Mouse (Mus musculus) lung, embryonic 15.5 days (tissue): ENCODE results near the gene Hdac9. TPM values are rescaled to one million over a fixed set of nuclear protein-coding genes. Genes with fewer than 3 reads are reported as not detected.
A peak's percentile ranks its signal among the peaks of the same experiment; 100 is the strongest.

ENCODE experiments used
- ATAC-seq: fragments of 200-750 bp; cut with Nextera tagmentation; 2 replicates; pipeline ENCODE4 v1.8.0; 2017; ENCODE audit warnings: moderate number of reproducible peaks, borderline replicate concordance; ENCODE audit not compliant: low FRiP score, low TSS enrichment; ENCODE audit errors: extremely low read depth
- H3K27ac ChIP-seq: fragments of 300-500 bp; sonication (generic); 2 replicates; pipeline ENCODE4 v1.5.1; 2015; ENCODE audit warnings: moderate library complexity, mild to moderate bottlenecking, inconsistent platforms
- H3K27me3 ChIP-seq: fragments of 300-500 bp; sonication (generic); 2 replicates; pipeline ENCODE4 v1.6.1; 2015; ENCODE audit warnings: inconsistent platforms
- H3K36me3 ChIP-seq: fragments of 300-500 bp; sonication (generic); 2 replicates; pipeline ENCODE4 v1.6.1; 2015; ENCODE audit warnings: inconsistent platforms
- H3K4me1 ChIP-seq: fragments of 300-500 bp; sonication (generic); 2 replicates; pipeline ENCODE4 v1.6.1; 2015; ENCODE audit warnings: inconsistent platforms
- H3K4me2 ChIP-seq: fragments of 300-500 bp; sonication (generic); 2 replicates; pipeline ENCODE4 v1.6.1; 2015; ENCODE audit warnings: inconsistent platforms, mild to moderate bottlenecking, moderate library complexity
- H3K4me3 ChIP-seq: fragments of 300-500 bp; sonication (generic); 2 replicates; pipeline ENCODE4 v1.5.1; 2015; ENCODE audit warnings: mild to moderate bottlenecking, inconsistent platforms
- H3K9ac ChIP-seq: fragments of 300-500 bp; sonication (generic); 2 replicates; pipeline ENCODE4 v1.6.1; 2015; ENCODE audit warnings: inconsistent platforms
- H3K9me3 ChIP-seq: fragments of 300-500 bp; sonication (generic); 2 replicates; pipeline ENCODE4 v1.6.1; 2016; ENCODE audit warnings: inconsistent platforms
- WGBS: fragments of 180-500 bp; shearing (Covaris S2); methylation state at CpG from one replicate; pipeline ENCODE4 v1.1.7; 2015; 5-methylcytosine and 5-hydroxymethylcytosine counted together
- polyA plus RNA-seq: library from polyadenylated mRNA; unstranded; fragments of >200 nt; fragmentation: Nextera tagmentation; extraction: Ambion mirVana; gene quantifications from 2 replicates; pipeline ENCODE4 v1.2.1, GENCODE M21; 2015

Hdac9 gene
- polyA plus RNA-seq, 1 experiment from 2014 or later = 7.5 TPM

DNA sequence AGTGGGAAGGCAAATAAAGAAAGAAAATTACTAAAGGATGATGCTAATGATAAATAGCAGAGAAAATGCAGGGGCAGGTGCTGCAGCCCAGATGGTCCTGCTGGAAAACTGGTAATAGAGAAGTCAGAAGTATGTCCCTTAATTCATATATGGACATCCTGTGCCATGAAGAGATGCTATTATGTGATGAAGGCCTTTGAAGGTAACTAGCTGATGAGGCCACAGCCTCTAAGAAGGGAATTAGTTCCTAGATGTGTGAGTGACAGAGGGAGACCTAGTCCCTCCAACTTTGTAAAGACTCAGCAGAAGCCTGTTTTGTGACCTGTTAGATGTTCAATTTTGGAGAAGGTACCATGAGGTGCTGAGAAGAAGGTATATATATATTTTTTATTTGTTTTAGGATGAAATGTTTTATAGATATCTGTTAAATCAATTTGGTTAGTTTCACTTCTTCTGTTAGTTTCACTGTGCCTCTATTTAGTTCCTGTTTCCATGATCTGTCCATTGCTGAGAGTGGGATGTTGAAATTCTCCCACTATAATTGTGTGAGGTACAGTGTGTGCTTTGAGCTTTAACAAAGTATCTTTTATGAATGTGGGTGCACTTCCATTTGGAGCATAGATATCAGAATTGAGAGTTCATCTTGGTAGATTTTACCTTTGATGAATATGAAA, 721.6 kb downstream of the Hdac9 start:
- no peaks in the 10 kb centered on the region for H3K27me3 ChIP-seq
- no peaks in the 10 kb centered on the region for H3K4me1 ChIP-seq
- H3K4me2 ChIP-seq = no peak overlapping the region
- H3K9ac ChIP-seq = no peak overlapping the region
- no peaks in the 10 kb centered on the region for H3K36me3 ChIP-seq
- H3K9me3 ChIP-seq = no peaks in the 10 kb centered on the region
- no peak overlapping the region for H3K27ac ChIP-seq
- no peak overlapping the region for H3K4me3 ChIP-seq
- ATAC-seq = no peak

DNA sequence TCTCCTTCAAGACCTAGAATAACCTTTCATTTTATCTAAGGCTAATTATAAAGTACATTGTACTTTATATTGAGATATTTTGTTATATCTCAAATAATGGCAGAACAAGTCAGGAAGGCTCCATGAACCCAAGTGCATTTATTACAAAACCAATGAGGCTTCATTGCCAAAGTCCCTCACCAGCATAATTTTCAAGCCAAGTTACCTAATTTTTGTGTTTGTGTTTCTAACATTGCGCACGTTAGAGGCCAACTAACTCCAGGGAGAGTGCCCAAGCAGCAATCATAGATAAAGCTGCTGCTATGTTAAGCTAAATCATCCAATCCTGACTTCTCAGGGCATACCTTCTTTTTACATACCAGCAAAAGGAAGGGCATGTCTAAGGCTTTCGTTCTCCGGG, 722.8 kb downstream of the Hdac9 start:
- Histone ChIP-seq H3K27ac (no peak overlapping the region), H3K4me2 (no peak overlapping the region), H3K36me3 (no peaks in the 10 kb centered on the region), H3K4me3 (no peak overlapping the region), H3K9me3 (no peaks in the 10 kb centered on the region), H3K27me3 (no peaks in the 10 kb centered on the region), H3K9ac (no peak overlapping the region), H3K4me1 (no peaks in the 10 kb centered on the region)
- WGBS = 86% methylated on average over 4 of the region's 4 CpGs
- no peak for ATAC-seq

- WGBS = 87% methylated on average over 1 of the region's 1 CpGs
These were observed 725.6 kb downstream of the Hdac9 start for GRCm38 (mm10) chr12:34191246-34191645.

DNA sequence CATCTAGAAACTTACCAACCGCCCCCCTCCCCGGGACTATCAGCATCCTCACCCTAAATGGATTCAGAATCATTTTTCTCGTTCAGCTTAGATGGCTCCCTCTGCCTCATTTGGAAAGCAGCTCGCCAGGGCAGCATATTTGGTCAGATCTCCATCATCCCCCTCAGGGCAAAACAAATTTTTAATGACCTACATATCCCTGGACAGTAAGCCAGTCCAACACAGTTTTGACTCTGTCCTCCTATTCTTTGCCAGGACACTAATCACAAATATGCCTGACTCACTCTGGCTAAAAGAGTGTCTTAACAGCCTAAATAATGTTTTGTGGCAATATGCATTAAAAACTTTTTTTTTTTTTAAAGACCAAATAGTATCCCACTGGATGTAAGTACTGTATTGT, 738.0 kb downstream of the Hdac9 start:
- Histone ChIP-seq H3K9ac (no peak overlapping the region), H3K4me2 (no peak overlapping the region), H3K4me1 (no peaks in the 10 kb centered on the region), H3K9me3 (no peaks in the 10 kb centered on the region), H3K27ac (no peak overlapping the region), H3K27me3 (no peaks in the 10 kb centered on the region), H3K36me3 (no peaks in the 10 kb centered on the region), H3K4me3 (no peak overlapping the region)
- WGBS = 79% methylated on average over 4 of the region's 4 CpGs
- ATAC-seq = no peak

More at GRCm38 (mm10) chr12:34191246-34191645, 725.6 kb downstream of the Hdac9 start:
- Histone ChIP-seq H3K27me3 (no peaks in the 10 kb centered on the region), H3K9ac (no peak overlapping the region), H3K4me2 (no peak overlapping the region), H3K27ac (no peak overlapping the region), H3K9me3 (no peaks in the 10 kb centered on the region), H3K4me1 (no peaks in the 10 kb centered on the region), H3K4me3 (no peak overlapping the region), H3K36me3 (no peaks in the 10 kb centered on the region)
- ATAC-seq = no peak

DNA sequence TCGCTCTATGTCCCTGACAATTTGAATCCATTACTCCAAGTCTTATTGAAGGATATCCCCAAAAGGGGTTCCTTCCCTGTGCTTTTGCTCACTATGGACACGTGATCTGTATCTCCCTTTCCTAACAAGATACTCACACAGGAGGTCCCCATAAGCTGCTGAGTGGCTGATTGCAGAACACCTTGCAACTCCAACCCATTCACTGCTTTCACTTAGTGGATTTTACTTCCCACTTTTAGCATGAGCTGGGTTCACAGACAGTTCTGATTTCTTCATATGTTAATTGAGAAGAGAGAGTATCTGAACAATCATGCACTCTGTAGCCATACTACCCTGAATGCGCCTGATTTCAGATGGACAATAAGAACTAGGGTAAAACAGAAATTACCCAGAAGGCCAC, 740.1 kb downstream of the Hdac9 start:
- 90% methylated on average over 3 of the region's 3 CpGs for WGBS
- no peak overlapping the region for H3K4me3 ChIP-seq
- H3K9ac ChIP-seq = no peak overlapping the region
- H3K4me1 ChIP-seq = no peaks in the 10 kb centered on the region
- no peaks in the 10 kb centered on the region for H3K27me3 ChIP-seq
- no peak for ATAC-seq
- no peaks in the 10 kb centered on the region for H3K9me3 ChIP-seq
- H3K4me2 ChIP-seq = no peak overlapping the region
- no peaks in the 10 kb centered on the region for H3K36me3 ChIP-seq
- H3K27ac ChIP-seq = no peak overlapping the region

DNA sequence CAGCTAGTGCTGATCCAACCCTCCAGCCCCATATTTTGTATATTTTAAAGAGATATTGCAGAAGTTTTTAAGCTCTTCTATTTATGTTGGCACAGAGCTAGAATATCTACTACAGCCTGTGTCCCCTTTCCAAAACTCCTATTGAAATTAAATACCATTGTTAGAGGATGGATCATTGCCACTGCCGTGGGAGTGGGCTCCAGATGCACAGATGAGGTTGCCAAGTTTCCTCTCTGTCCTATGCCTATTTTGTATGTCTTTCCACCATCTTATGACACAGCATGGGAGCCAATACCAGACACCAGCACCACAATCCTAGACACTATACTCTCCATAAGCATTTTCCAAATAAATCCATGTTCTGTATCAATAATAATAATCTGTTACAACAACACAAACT, 743.9 kb downstream of the Hdac9 start:
- Histone ChIP-seq H3K9ac (no peak overlapping the region), H3K4me2 (no peak overlapping the region), H3K4me3 (no peak overlapping the region), H3K27me3 (no peaks in the 10 kb centered on the region), H3K9me3 (no peaks in the 10 kb centered on the region), H3K27ac (no peak overlapping the region), H3K4me1 (no peaks in the 10 kb centered on the region), H3K36me3 (no peaks in the 10 kb centered on the region)
- ATAC-seq = no peak
- WGBS = 50% methylated on average over 1 of the region's 1 CpGs

GRCm38 (mm10) chr12:34170601-34171000, 746.3 kb downstream of the Hdac9 start:
- Histone ChIP-seq H3K27me3 (no peaks in the 10 kb centered on the region), H3K4me3 (no peak overlapping the region), H3K9ac (no peak overlapping the region), H3K4me1 (no peaks in the 10 kb centered on the region), H3K36me3 (no peaks in the 10 kb centered on the region), H3K27ac (no peak overlapping the region), H3K4me2 (no peak overlapping the region), H3K9me3 (no peaks in the 10 kb centered on the region)
- no peak for ATAC-seq
- WGBS = 45% methylated on average over 3 of the region's 3 CpGs

DNA sequence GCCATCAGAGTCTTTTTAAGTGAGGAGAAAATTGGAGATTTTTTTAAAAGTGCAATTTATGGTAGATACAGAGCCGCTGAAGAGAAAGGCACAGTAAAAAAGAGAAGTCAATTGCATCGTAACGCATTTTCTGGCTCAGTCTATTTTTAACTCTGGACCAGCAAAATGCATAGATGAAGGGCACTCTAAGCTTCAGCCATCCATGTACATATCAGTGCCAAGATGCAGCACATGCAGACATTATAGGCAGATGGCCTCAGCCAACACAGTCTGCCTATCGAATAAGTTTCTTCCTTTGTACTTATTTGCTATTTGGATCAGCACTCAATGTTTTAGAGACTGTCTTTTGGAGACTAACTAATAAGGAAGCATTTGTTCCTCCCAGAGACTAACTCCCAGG, 751.2 kb downstream of the Hdac9 start:
- Histone ChIP-seq H3K36me3 (no peaks in the 10 kb centered on the region), H3K4me1 (no peaks in the 10 kb centered on the region), H3K27me3 (no peaks in the 10 kb centered on the region), H3K27ac (no peak overlapping the region), H3K4me2 (no peak overlapping the region), H3K4me3 (no peak overlapping the region), H3K9me3 (no peaks in the 10 kb centered on the region), H3K9ac (no peak overlapping the region)
- 85% methylated on average over 4 of the region's 4 CpGs for WGBS
- no peak for ATAC-seq

GRCm38 (mm10) chr12:34156301-34156700, 760.6 kb downstream of the Hdac9 start:
- Histone ChIP-seq H3K4me2 (no peak overlapping the region), H3K27ac (no peak overlapping the region), H3K27me3 (no peaks in the 10 kb centered on the region), H3K9me3 (no peaks in the 10 kb centered on the region), H3K36me3 (no peaks in the 10 kb centered on the region), H3K4me1 (no peaks in the 10 kb centered on the region), H3K9ac (no peak overlapping the region), H3K4me3 (no peak overlapping the region)
- no peak for ATAC-seq
- WGBS = 67% methylated on average over 6 of the region's 6 CpGs

DNA sequence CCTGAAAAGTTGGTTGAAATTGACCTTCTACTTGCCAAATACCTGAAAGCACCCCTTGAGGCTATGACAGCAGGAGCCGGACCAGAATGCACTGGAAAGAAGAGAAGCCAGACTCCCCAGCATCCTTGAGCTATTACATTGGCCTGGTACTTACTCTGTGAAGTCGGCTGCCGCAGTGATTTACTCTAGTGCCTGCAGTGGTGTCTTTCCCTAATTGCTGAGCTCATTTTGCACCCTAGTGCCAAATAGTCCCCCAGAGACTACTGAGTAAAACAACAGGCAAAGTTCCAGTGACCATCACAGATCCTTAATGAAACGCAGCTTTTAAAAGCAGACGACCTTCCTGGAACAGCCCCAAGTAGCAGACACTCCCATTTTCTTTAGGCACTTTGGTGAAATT, 761.2 kb downstream of the Hdac9 start:
- Histone ChIP-seq H3K4me3 (no peak overlapping the region), H3K4me1 (no peaks in the 10 kb centered on the region), H3K9ac (no peak overlapping the region), H3K4me2 (no peak overlapping the region), H3K27ac (no peak overlapping the region), H3K9me3 (no peaks in the 10 kb centered on the region), H3K27me3 (no peaks in the 10 kb centered on the region), H3K36me3 (no peaks in the 10 kb centered on the region)
- no peak for ATAC-seq
- WGBS = 39% methylated on average over 5 of the region's 5 CpGs

GRCm38 (mm10) chr12:34154757-34155156, 762.1 kb downstream of the Hdac9 start:
- no peaks in the 10 kb centered on the region for H3K9me3 ChIP-seq
- H3K27me3 ChIP-seq = no peaks in the 10 kb centered on the region
- H3K4me2 ChIP-seq = no peak overlapping the region
- WGBS = 36% methylated on average over 3 of the region's 3 CpGs
- H3K9ac ChIP-seq = no peak overlapping the region
- peak; percentile 57; the same call in 1 of the 2 replicates for ATAC-seq
- H3K4me1 ChIP-seq = no peaks in the 10 kb centered on the region
- no peak overlapping the region for H3K27ac ChIP-seq
- H3K36me3 ChIP-seq = no peaks in the 10 kb centered on the region
- no peak overlapping the region for H3K4me3 ChIP-seq

DNA sequence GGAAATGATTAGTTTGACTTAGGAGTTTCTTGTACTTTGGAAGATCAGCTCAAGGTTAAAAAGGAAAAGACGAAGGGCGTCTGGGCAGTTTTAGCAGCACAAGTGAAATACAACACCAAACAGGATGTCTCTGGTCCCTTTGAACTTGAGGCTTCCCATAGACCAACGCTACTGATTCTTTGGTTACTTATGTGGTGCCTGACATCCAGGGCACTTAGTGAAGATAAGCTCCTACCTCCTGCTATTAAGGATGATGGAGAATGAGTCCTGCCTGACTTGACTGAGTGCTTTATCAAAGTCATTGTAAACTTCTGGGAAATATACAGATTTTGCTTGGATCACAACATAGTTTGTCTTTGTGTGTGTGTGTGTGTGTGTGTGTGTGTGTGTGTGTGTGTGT, 765.6 kb downstream of the Hdac9 start:
- Histone ChIP-seq H3K4me1 (no peaks in the 10 kb centered on the region), H3K9ac (no peak overlapping the region), H3K36me3 (no peaks in the 10 kb centered on the region), H3K27ac (no peak overlapping the region), H3K27me3 (no peaks in the 10 kb centered on the region), H3K4me3 (no peak overlapping the region), H3K4me2 (no peak overlapping the region), H3K9me3 (no peaks in the 10 kb centered on the region)
- ATAC-seq = no peak
- 20% methylated on average over 3 of the region's 3 CpGs for WGBS

GRCm38 (mm10) chr12:34142743-34143142, 774.2 kb downstream of the Hdac9 start:
- no peaks in the 10 kb centered on the region for H3K27me3 ChIP-seq
- ATAC-seq = no peak
- WGBS = 74% methylated on average over 2 of the region's 2 CpGs

More at GRCm38 (mm10) chr12:34142743-34143142, 774.2 kb downstream of the Hdac9 start:
- Histone ChIP-seq H3K4me2 (no peak overlapping the region), H3K9ac (no peak overlapping the region), H3K4me1 (no peaks in the 10 kb centered on the region), H3K27ac (no peak overlapping the region), H3K36me3 (no peaks in the 10 kb centered on the region), H3K4me3 (no peak overlapping the region), H3K9me3 (no peaks in the 10 kb centered on the region)
